Mouse (Mus musculus): ENCODE results near the gene Ube2k. TPM values are rescaled to one million over a fixed set of nuclear protein-coding genes. Genes with fewer than 3 reads are reported as not detected.

Gene Ube2k
- polyA plus RNA-seq, 1 experiment from 2014 or later = 146 TPM

DNA sequence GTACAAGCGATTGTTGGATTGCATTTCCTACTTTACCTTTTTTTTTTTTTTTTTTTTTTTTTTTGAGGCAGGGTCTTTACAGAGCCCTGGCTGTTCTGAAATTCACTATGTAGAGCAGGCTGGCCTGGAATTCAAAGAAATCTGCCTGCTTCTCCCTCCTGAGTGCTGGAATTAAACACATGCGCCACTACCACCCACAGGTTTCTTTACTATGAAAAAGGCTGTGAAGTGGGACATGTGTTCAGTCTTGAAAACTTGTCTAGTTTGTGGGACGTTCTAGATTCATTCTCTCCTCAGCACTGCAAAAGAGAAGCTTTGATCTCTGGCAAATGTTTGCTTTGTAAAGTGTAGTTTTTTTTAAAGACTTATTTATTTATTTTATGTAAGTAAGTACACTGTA, 4.9 kb downstream of the Ube2k start:
- Histone ChIP-seq H3K4me3 (replicated peaks; ENCODE audit: low read depth, low read length) (no peak overlapping the region), H3K27ac (no peak overlapping the region), H3K4me1 (replicated peaks; ENCODE audit: insufficient read depth, low read length) (no peaks in the 10 kb centered on the region; the same call in 1 of the 2 replicates), H3K36me3 (ENCODE audit: insufficient read depth, low read length) (no peaks in the 10 kb centered on the region), H3K4me2 (ENCODE audit: low read length) (no peak overlapping the region), H3K9ac (ENCODE audit: low read depth, low read length) (no peak overlapping the region), H3K9me3 (replicated peaks; ENCODE audit: low read length) (no peaks in the 10 kb centered on the region), H3K27me3 (ENCODE audit: insufficient read depth, low read length) (no peaks in the 10 kb centered on the region)
- DNase-seq (ENCODE audit: low spot score) = no peak
- ATAC-seq (replicated peaks; ENCODE audit: low FRiP score, low read depth) = no peak
- WGBS = 81% methylated on average over 3 of the region's 3 CpGs
- no peak for TF ChIP-seq CTCF (IDR thresholded peaks at IDR 0.05; ENCODE audit: low read depth)

DNA sequence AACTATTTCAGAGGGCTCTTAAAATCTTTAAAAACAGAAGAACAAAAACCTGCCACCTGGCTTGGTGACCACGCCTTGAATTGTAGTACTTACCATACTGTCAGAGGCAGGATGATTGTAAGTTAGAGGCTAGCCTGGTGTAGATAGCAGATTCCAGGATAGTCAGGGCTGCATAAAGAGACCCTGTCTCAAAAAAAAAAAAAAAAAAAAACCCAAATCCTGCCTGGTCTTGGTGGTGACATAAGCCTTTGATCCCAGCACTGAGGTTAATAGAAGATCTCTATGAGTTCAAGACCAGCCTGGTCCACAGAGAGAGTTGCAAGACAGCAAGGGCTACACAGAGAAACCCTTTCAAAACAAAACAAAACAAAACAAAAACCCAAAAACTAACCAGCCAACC, 6.5 kb downstream of the Ube2k start:
- no peak overlapping the region for H3K9ac ChIP-seq (ENCODE audit: low read depth, low read length)
- DNase-seq (ENCODE audit: low spot score) (no peak), ATAC-seq (replicated peaks; ENCODE audit: low FRiP score, low read depth) (no peak)
- TF ChIP-seq CTCF (IDR thresholded peaks at IDR 0.05; ENCODE audit: low read depth) = no peak
- H3K36me3 ChIP-seq (ENCODE audit: insufficient read depth, low read length) = no peaks in the 10 kb centered on the region
- no peak overlapping the region for H3K4me2 ChIP-seq (ENCODE audit: low read length)
- peak overlapping the region; percentile 13; the same call in 1 of the 2 replicates for H3K27ac ChIP-seq
- WGBS = 89% methylated on average over 1 of the region's 1 CpGs
- H3K9me3 ChIP-seq (replicated peaks; ENCODE audit: low read length) = no peaks in the 10 kb centered on the region
- no peak overlapping the region for H3K4me3 ChIP-seq (replicated peaks; ENCODE audit: low read depth, low read length)
- no peaks in the 10 kb centered on the region; the same call in 1 of the 2 replicates for H3K4me1 ChIP-seq (replicated peaks; ENCODE audit: insufficient read depth, low read length)
- no peaks in the 10 kb centered on the region for H3K27me3 ChIP-seq (ENCODE audit: insufficient read depth, low read length)

DNA sequence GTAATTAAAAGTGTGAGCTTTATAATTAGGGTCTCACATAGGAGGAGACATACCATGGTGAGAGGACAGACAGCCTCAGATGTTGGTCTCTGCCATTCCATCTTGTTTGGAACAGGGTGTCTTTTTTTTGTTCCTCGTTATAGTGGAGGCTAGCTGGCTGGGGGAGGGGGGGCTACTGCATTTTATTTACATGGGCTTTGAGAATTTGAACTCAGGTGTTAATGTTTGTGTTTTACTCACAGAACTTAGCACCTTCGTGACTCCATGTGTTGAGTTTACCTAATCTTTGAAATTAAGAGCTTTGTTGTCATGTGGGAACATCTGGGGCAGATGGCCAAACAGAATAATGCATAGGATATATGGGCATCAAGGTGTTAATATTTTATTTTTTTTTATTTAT, 7.6 kb downstream of the Ube2k start:
- Histone ChIP-seq H3K4me2 (ENCODE audit: low read length) (no peak overlapping the region), H3K9me3 (replicated peaks; ENCODE audit: low read length) (no peaks in the 10 kb centered on the region), H3K27ac (no peak overlapping the region), H3K36me3 (ENCODE audit: insufficient read depth, low read length) (no peaks in the 10 kb centered on the region), H3K9ac (ENCODE audit: low read depth, low read length) (no peak overlapping the region), H3K4me1 (replicated peaks; ENCODE audit: insufficient read depth, low read length) (no peaks in the 10 kb centered on the region), H3K27me3 (ENCODE audit: insufficient read depth, low read length) (no peaks in the 10 kb centered on the region), H3K4me3 (replicated peaks; ENCODE audit: low read depth, low read length) (no peak overlapping the region)
- WGBS = 95% methylated on average over 2 of the region's 2 CpGs
- ATAC-seq (replicated peaks; ENCODE audit: low FRiP score, low read depth) (no peak), DNase-seq (ENCODE audit: low spot score) (no peak)
- TF ChIP-seq CTCF (IDR thresholded peaks at IDR 0.05; ENCODE audit: low read depth) = no peak

DNA sequence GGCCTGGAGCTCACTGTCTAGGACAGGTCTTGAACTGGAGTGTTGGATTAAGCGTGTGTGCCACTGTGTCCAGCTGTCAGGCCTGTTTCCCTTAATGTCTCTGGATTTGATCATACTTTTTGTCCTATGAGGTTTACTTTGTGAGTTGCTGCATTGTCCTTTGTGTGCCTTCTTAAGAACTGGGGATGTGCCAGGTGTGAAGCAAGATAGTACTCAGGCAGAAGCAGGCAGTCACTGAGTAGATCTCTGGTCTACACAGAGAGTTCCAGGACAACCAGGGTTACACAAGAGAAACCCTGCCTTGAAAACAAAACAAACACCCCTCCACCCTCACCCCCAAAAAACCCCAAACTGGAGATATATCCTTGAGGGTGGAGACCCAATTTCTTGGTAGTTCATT, 12.6 kb downstream of the Ube2k start:
- no peak overlapping the region for H3K4me3 ChIP-seq (replicated peaks; ENCODE audit: low read depth, low read length)
- 97% methylated on average over 1 of the region's 1 CpGs for whole genome bisulfite sequencing
- no peaks in the 10 kb centered on the region for H3K36me3 ChIP-seq (ENCODE audit: insufficient read depth, low read length)
- DNase-seq (ENCODE audit: low spot score) (no peak), ATAC-seq (replicated peaks; ENCODE audit: low FRiP score, low read depth) (no peak)
- no peak overlapping the region for H3K4me2 ChIP-seq (ENCODE audit: low read length)
- TF ChIP-seq CTCF (IDR thresholded peaks at IDR 0.05; ENCODE audit: low read depth) = no peak
- H3K27ac ChIP-seq = no peak overlapping the region
- H3K27me3 ChIP-seq (ENCODE audit: insufficient read depth, low read length) = no peaks in the 10 kb centered on the region
- H3K9me3 ChIP-seq (replicated peaks; ENCODE audit: low read length) = no peaks in the 10 kb centered on the region
- no peak overlapping the region for H3K9ac ChIP-seq (ENCODE audit: low read depth, low read length)
- H3K4me1 ChIP-seq (replicated peaks; ENCODE audit: insufficient read depth, low read length) = no peaks in the 10 kb centered on the region; the same call in 1 of the 2 replicates

- Histone ChIP-seq H3K27me3 (ENCODE audit: insufficient read depth, low read length) (no peaks in the 10 kb centered on the region), H3K4me1 (replicated peaks; ENCODE audit: insufficient read depth, low read length) (no peaks in the 10 kb centered on the region), H3K9ac (ENCODE audit: low read depth, low read length) (no peak overlapping the region), H3K27ac (no peak overlapping the region), H3K36me3 (ENCODE audit: insufficient read depth, low read length) (no peaks in the 10 kb centered on the region), H3K9me3 (replicated peaks; ENCODE audit: low read length) (no peaks in the 10 kb centered on the region), H3K4me2 (ENCODE audit: low read length) (no peak overlapping the region), H3K4me3 (replicated peaks; ENCODE audit: low read depth, low read length) (no peak overlapping the region)
- no peak for ATAC-seq (replicated peaks; ENCODE audit: low FRiP score, low read depth)
- no peak for TF ChIP-seq CTCF (IDR thresholded peaks at IDR 0.05; ENCODE audit: low read depth)
- DNase-seq (ENCODE audit: low spot score) = no peak
Measured at GRCm38 (mm10) chr5:65557109-65557508, 20.1 kb downstream of the Ube2k start.

DNA sequence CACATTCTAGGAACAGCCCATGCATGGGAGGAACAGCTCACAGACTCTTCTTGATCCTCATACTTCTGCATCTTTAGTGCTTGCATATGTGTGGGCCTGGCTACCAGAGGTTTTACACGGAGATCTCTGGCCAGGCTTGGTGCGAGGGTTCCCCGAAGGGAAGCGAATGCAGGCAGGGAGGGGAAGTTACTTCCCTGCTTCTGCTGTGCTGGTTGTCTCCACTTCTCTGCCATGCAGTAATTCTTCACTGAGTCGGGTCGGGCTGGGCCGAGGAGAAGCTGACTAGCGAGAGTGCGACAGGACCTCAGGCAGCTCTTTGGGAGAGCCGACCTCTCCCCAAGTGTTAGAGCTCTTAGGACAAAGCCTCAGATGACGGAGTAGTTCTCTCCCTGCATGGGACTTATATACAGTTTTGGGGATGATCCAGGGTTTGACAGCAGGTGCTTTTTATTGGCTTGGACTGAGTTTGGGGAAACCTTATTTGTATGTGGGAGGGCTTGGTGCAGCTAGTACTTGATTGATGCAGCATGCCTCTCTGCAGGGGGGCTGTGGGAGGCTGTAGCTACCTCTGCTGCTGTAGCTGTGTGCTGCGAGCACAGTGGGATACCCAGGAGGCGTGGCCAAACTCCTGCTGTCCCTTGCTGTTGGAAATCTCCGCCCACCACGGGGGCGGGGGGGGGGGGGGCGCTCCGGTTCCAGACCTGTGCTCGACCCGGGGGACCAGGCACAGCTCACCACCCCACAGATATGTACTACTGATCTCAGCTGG, 24.3 kb downstream of the Ube2k start:
- no peak overlapping the region for H3K4me2 ChIP-seq (ENCODE audit: low read length)
- no peak for ATAC-seq (replicated peaks; ENCODE audit: low FRiP score, low read depth)
- no peak overlapping the region for H3K27ac ChIP-seq
- no peaks in the 10 kb centered on the region for H3K36me3 ChIP-seq (ENCODE audit: insufficient read depth, low read length)
- H3K4me3 ChIP-seq (replicated peaks; ENCODE audit: low read depth, low read length) = no peak overlapping the region
- DNase-seq (ENCODE audit: low spot score) = peak; percentile 27
- no peaks in the 10 kb centered on the region for H3K9me3 ChIP-seq (replicated peaks; ENCODE audit: low read length)
- 36% methylated on average over 20 of the region's 20 CpGs for WGBS
- no peaks in the 10 kb centered on the region for H3K27me3 ChIP-seq (ENCODE audit: insufficient read depth, low read length)
- no peak for TF ChIP-seq CTCF (IDR thresholded peaks at IDR 0.05; ENCODE audit: low read depth)
- H3K4me1 ChIP-seq (replicated peaks; ENCODE audit: insufficient read depth, low read length) = no peaks in the 10 kb centered on the region
- no peak overlapping the region for H3K9ac ChIP-seq (ENCODE audit: low read depth, low read length)

- H3K4me2 ChIP-seq (ENCODE audit: low read length) = no peak overlapping the region
- H3K4me3 ChIP-seq (replicated peaks; ENCODE audit: low read depth, low read length) = no peak overlapping the region
- DNase-seq (ENCODE audit: low spot score) = no peak
- ATAC-seq (replicated peaks; ENCODE audit: low FRiP score, low read depth) = no peak
- H3K9me3 ChIP-seq (replicated peaks; ENCODE audit: low read length) = no peaks in the 10 kb centered on the region
- no peak for TF ChIP-seq CTCF (IDR thresholded peaks at IDR 0.05; ENCODE audit: low read depth)
- H3K27ac ChIP-seq = no peak overlapping the region
- H3K9ac ChIP-seq (ENCODE audit: low read depth, low read length) = no peak overlapping the region
- peaks cover 3% of the 10 kb centered on the region; the same call in 1 of the 2 replicates for H3K36me3 ChIP-seq (ENCODE audit: insufficient read depth, low read length)
- H3K4me1 ChIP-seq (replicated peaks; ENCODE audit: insufficient read depth, low read length) = no peaks in the 10 kb centered on the region
- 59% methylated on average over 2 of the region's 2 CpGs for whole genome bisulfite sequencing
- no peaks in the 10 kb centered on the region for H3K27me3 ChIP-seq (ENCODE audit: insufficient read depth, low read length)
Measured at GRCm38 (mm10) chr5:65565486-65565885, 28.5 kb downstream of the Ube2k start.
